Mouse (Mus musculus) limb, embryonic 14.5 days (tissue): ENCODE results near the gene Timd4. TPM values are rescaled to one million over a fixed set of nuclear protein-coding genes. Genes with fewer than 3 reads are reported as not detected.

Experiments
- ATAC-seq: fragments of 200-750 bp; cut with Nextera tagmentation; 2 replicates; pipeline ENCODE4 v1.8.0; 2017; ENCODE audit warnings: low read depth, moderate number of reproducible peaks, moderate TSS enrichment; ENCODE audit not compliant: low FRiP score
- DNase-seq: peaks from one replicate; pipeline ENCODE4 v3.0.0-alpha.2; 2015; ENCODE audit warnings: low spot score
- H3K27ac ChIP-seq: fragments of 300-500 bp; sonication (generic); replicated peaks from 2 replicates; pipeline ENCODE4 v1.5.1; 2014; ENCODE audit warnings: low read depth, mild to moderate bottlenecking, low read length, moderate library complexity, mixed read lengths
- H3K27me3 ChIP-seq: fragments of 300-500 bp; sonication (generic); 2 replicates; pipeline ENCODE4 v1.6.1; 2014; ENCODE audit warnings: low read length, mixed read lengths; ENCODE audit not compliant: control insufficient read depth, insufficient read depth
- H3K36me3 ChIP-seq: fragments of 300-500 bp; sonication (generic); 2 replicates; pipeline ENCODE4 v1.6.1; 2014; ENCODE audit warnings: mild to moderate bottlenecking, low read length, moderate library complexity, mixed read lengths; ENCODE audit not compliant: control insufficient read depth, insufficient read depth
- H3K4me1 ChIP-seq: fragments of 300-500 bp; sonication (generic); 2 replicates; pipeline ENCODE4 v1.6.1; 2014; ENCODE audit warnings: antibody characterized with exemption, low read length, mixed read lengths; ENCODE audit not compliant: control insufficient read depth, insufficient read depth
- H3K4me2 ChIP-seq: fragments of 300-500 bp; sonication (generic); replicated peaks from 2 replicates; pipeline ENCODE4 v1.6.1; 2014; ENCODE audit warnings: low read depth, mild to moderate bottlenecking, low read length, moderate library complexity; ENCODE audit not compliant: severe bottlenecking
- H3K4me3 ChIP-seq: fragments of 300-500 bp; sonication (generic); replicated peaks from 2 replicates; pipeline ENCODE4 v1.5.1; 2014; ENCODE audit warnings: low read length
- H3K9ac ChIP-seq: fragments of 300-500 bp; sonication (generic); 2 replicates; pipeline ENCODE4 v1.6.1; 2014; ENCODE audit warnings: mild to moderate bottlenecking, low read depth, low read length, moderate library complexity; ENCODE audit not compliant: severe bottlenecking
- H3K9me3 ChIP-seq: fragments of 300-500 bp; sonication (generic); 2 replicates; pipeline ENCODE4 v1.6.1; 2016; ENCODE audit warnings: low read length; ENCODE audit not compliant: control insufficient read depth
- POLR2A ChIP-seq: fragments of 200-500 bp; IDR thresholded peaks from 2 replicates; pipeline ENCODE4 v1.8.0; 2012; ENCODE audit warnings: inconsistent platforms, mild to moderate bottlenecking, moderate library complexity, borderline replicate concordance; ENCODE audit not compliant: insufficient read depth, insufficient read length; ENCODE audit errors: extremely low read depth
- WGBS: fragments of 180-500 bp; shearing (Covaris S2); extraction: QIAGEN DNeasy Blood & Tissue Kit; methylation state at CpG from one replicate; pipeline ENCODE4 v1.1.7; 2014; 5-methylcytosine and 5-hydroxymethylcytosine counted together
- polyA plus RNA-seq, 2 experiments: library from polyadenylated mRNA; depleted of rRNA in 1 of 2; stranded (reverse) in 1 of 2; unstranded in 1 of 2; fragments of >200 nt; fragmentation: Nextera tagmentation in 1 of 2; extraction: Ambion mirVana in 1 of 2; gene quantifications; 2 replicates each; pipeline versions ENCODE4 v1.2.1 to v1.2.3; 2012 to 2014

Timd4 gene
- polyA plus RNA-seq, 2 experiments = 0.16 to 0.25 TPM

DNA sequence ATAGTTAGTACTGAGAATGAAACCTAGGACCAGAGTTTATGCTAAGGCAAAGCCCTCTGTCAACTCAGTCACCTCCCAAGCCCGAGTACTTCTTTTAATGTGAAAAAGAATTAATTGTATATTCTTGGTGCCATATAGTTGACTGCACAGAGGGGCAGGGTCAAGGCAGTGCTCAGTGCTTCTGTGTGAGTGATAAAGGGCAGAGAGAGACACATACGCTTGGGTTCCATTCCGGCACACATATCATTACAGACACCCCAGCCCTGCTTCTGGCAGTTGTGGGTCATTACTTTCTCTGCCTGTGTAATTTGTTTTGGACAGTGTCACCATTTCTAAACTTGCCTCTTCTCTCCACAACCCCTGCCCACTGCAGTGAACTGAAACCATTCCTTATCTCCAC is 78.5 kb downstream of the Timd4 start:
- Histone ChIP-seq H3K36me3 (no peaks in the 10 kb centered on the region), H3K4me2 (no peak overlapping the region), H3K27ac (no peak overlapping the region), H3K9me3 (no peaks in the 10 kb centered on the region), H3K4me3 (no peak overlapping the region), H3K4me1 (no peaks in the 10 kb centered on the region), H3K9ac (no peak overlapping the region), H3K27me3 (no peaks in the 10 kb centered on the region)
- TF ChIP-seq POLR2A = no peak
- DNase-seq = no peak
- ATAC-seq = no peak
- 89% methylated on average over 3 of the region's 3 CpGs for WGBS

Other genes with a start within 250 kb of the Timd4 start
- 0.05 and 0.06 TPM in 2 replicates for gene BC053393, start 239.3 kb upstream of the Timd4 start, polyA plus RNA-seq (2012; rRNA removed)
- gene BC053393, start 239.3 kb upstream of the Timd4 start, polyA plus RNA-seq (2014; fragmentation: Nextera tagmentation; extraction: Ambion mirVana) = 0.08 TPM in 1 of 2 replicates, not detected in the other
- gene Dppa1, start 181.5 kb upstream of the Timd4 start, polyA plus RNA-seq (2012; rRNA removed) = not detected in 2 replicates
- gene Dppa1, start 181.5 kb upstream of the Timd4 start, polyA plus RNA-seq (2014; fragmentation: Nextera tagmentation; extraction: Ambion mirVana) = not detected in 2 replicates
- gene Timd2, start 103.7 kb upstream of the Timd4 start, polyA plus RNA-seq (2012; rRNA removed) = 0.06 and 0.11 TPM in 2 replicates
- not detected in 2 replicates for gene Timd2, start 103.7 kb upstream of the Timd4 start, polyA plus RNA-seq (2014; fragmentation: Nextera tagmentation; extraction: Ambion mirVana)
- gene Havcr1, start 75.7 kb upstream of the Timd4 start, polyA plus RNA-seq (2012; rRNA removed) = 0.88 and 1.1 TPM in 2 replicates
- 0.14 and 1.4 TPM in 2 replicates for gene Havcr1, start 75.7 kb upstream of the Timd4 start, polyA plus RNA-seq (2014; fragmentation: Nextera tagmentation; extraction: Ambion mirVana)